Mouse (Mus musculus) myocyte (in vitro differentiated cells): ENCODE measurements at regions not wholly inside any gene's neighbourhood (a gene's known extent, or its start where the extent isn't known, plus 50 kb on each side); places are given as distances from the start of the nearest gene placed in this dataset.

Experiments used
- H3K27me3 ChIP-seq: one replicate; pipeline ENCODE4 v1.6.1; 2011; ENCODE audit not compliant: control insufficient read depth, insufficient read depth, insufficient read length
- H3K36me3 ChIP-seq: one replicate; pipeline ENCODE4 v1.6.1; 2011; ENCODE audit not compliant: control insufficient read depth, insufficient read depth
- H3K4me2 ChIP-seq: one replicate; pipeline ENCODE4 v1.6.1; 2011; ENCODE audit warnings: low read depth, control low read depth
- H3K4me3 ChIP-seq: one replicate; pipeline ENCODE4 v1.5.1; 2011; ENCODE audit warnings: mild to moderate bottlenecking, control low read depth, moderate library complexity
- H3K79me2 ChIP-seq: one replicate; pipeline ENCODE4 v1.6.1; 2011; ENCODE audit not compliant: control insufficient read depth, insufficient read depth
- H3ac ChIP-seq: one replicate; pipeline ENCODE4 v1.6.1; 2011; ENCODE audit not compliant: control insufficient read depth, insufficient read length
- CEBPB ChIP-seq: IDR thresholded peaks from 2 replicates; pipeline ENCODE4 v1.6.1; 2011; ENCODE audit warnings: mild to moderate bottlenecking, moderate library complexity; ENCODE audit not compliant: poor library complexity, insufficient read depth, severe bottlenecking
- E2F4 ChIP-seq: IDR thresholded peaks from one replicate; pipeline ENCODE4 v1.6.1; 2011; ENCODE audit warnings: mild to moderate bottlenecking, control low read depth, moderate library complexity; ENCODE audit not compliant: insufficient read depth
- MAX ChIP-seq: IDR thresholded peaks from one replicate; pipeline ENCODE4 v1.6.1; 2011; ENCODE audit warnings: low read depth, mild to moderate bottlenecking, control low read depth
- MYOD1 ChIP-seq, 3 experiments: IDR thresholded peaks; one replicate each; pipeline ENCODE4 v1.6.1; 2011; ENCODE audit warnings: control low read depth in 2 of 3, low read depth in 2 of 3, mild to moderate bottlenecking in 2 of 3, moderate library complexity in 1 of 3; ENCODE audit not compliant: insufficient read length in 2 of 3, control insufficient read depth in 1 of 3
- MYOG ChIP-seq, 3 experiments: IDR thresholded peaks; one replicate each; pipeline ENCODE4 v1.6.1; 2011; ENCODE audit warnings: control low read depth in 2 of 3, low read depth in 2 of 3, mild to moderate bottlenecking in 2 of 3; ENCODE audit not compliant: insufficient read length in 2 of 3, control insufficient read depth in 1 of 3, insufficient read depth in 1 of 3
- POLR2A ChIP-seq: IDR thresholded peaks from one replicate; pipeline ENCODE4 v1.6.1; 2011; ENCODE audit warnings: low read depth, mild to moderate bottlenecking, control low read depth, moderate library complexity; ENCODE audit not compliant: insufficient read length
- POLR2AphosphoS2 ChIP-seq: IDR thresholded peaks from one replicate; pipeline ENCODE4 v1.6.1; 2011; ENCODE audit warnings: low read depth, control low read depth; ENCODE audit not compliant: insufficient read length
- REST ChIP-seq: IDR thresholded peaks from one replicate; pipeline ENCODE4 v1.6.1; 2011; ENCODE audit warnings: mild to moderate bottlenecking, control low read depth, moderate library complexity; ENCODE audit not compliant: insufficient read depth, insufficient read length
- SRF ChIP-seq: IDR thresholded peaks from one replicate; pipeline ENCODE4 v1.6.1; 2011; ENCODE audit warnings: low read depth; ENCODE audit not compliant: control insufficient read depth, insufficient read length
- TCF12 ChIP-seq: IDR thresholded peaks from one replicate; pipeline ENCODE4 v1.6.1; 2011; ENCODE audit warnings: mild to moderate bottlenecking, control low read depth; ENCODE audit not compliant: poor library complexity, insufficient read depth, severe bottlenecking
- TCF3 ChIP-seq: IDR thresholded peaks from one replicate; pipeline ENCODE4 v1.6.1; 2011; ENCODE audit warnings: low read depth, control low read depth; ENCODE audit not compliant: insufficient read length
- USF1 ChIP-seq: IDR thresholded peaks from one replicate; pipeline ENCODE4 v1.6.1; 2011; ENCODE audit warnings: low read depth, mild to moderate bottlenecking, control low read depth, moderate library complexity

DNA sequence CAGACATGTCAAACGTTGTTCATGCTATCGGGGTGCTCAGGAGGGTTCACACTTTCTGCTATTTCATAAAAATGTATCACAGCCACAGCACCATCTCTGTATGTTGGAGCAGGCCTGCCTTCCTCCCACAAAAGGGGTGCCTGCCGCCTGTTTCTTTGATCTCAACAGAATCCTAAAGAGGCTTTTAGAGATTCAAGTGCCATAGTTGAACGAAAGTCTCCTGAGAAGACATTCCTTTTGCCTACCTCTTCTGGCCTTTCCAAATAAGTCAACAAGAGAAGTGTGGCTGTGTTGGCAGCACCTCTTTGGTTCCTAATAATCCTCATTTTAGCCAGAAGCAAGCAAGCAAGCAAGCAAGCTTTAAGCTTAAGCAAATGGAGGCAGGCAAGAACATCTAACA, 72.6 kb upstream of the Cnep1r1 start:
- H3K4me3 ChIP-seq = no peak overlapping the region
- H3K79me2 ChIP-seq = no peaks in the 10 kb centered on the region
- TF ChIP-seq MYOD1 (IDR thresholded peaks at IDR 0.05; ENCODE audit: control insufficient read depth in 1 of 3, insufficient read length in 2 of 3, low read depth in 2 of 3) (no peak), REST (no peak), POLR2AphosphoS2 (no peak), TCF12 (no peak), SRF (no peak)
- H3K36me3 ChIP-seq = no peaks in the 10 kb centered on the region
- no peaks in the 10 kb centered on the region for H3K27me3 ChIP-seq
- H3K4me2 ChIP-seq = no peak overlapping the region
- no peak overlapping the region for H3ac ChIP-seq

DNA sequence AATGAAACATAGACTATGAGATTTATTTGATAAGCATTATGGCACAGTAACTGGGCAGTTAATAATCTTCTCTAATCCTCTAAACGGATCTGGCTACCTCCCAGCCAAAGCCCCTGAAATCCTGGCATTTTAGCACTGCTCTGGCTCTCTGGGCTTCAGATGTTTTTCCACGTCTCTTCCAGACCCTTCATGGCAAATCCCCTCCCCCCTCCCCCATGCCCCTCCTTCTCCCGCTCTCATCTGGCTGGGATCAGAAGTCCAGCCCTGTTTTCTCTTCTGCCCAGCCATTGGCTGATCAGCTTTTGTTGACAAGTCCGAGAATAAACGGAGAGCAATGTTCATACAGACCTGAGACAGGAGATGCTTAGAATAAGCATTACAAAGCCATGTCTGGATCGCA, 79.3 kb upstream of the Cnep1r1 start:
- H3ac ChIP-seq = no peak overlapping the region
- H3K4me3 ChIP-seq = no peak overlapping the region
- TF ChIP-seq MYOD1 (IDR thresholded peaks at IDR 0.05; ENCODE audit: control insufficient read depth in 1 of 3, insufficient read length in 2 of 3, low read depth in 2 of 3) (no peak), MYOG (IDR thresholded peaks at IDR 0.05; ENCODE audit: control insufficient read depth in 1 of 3, insufficient read depth in 1 of 3, insufficient read length in 2 of 3, low read depth in 2 of 3) (no peak), TCF3 (no peak), MAX (no peak), TCF12 (no peak), CEBPB (no peak), E2F4 (no peak), SRF (no peak), REST (no peak), POLR2A (no peak), POLR2AphosphoS2 (no peak), USF1 (no peak)
- no peaks in the 10 kb centered on the region for H3K79me2 ChIP-seq
- H3K36me3 ChIP-seq = no peaks in the 10 kb centered on the region
- H3K4me2 ChIP-seq = no peak overlapping the region
- H3K27me3 ChIP-seq = no peaks in the 10 kb centered on the region

DNA sequence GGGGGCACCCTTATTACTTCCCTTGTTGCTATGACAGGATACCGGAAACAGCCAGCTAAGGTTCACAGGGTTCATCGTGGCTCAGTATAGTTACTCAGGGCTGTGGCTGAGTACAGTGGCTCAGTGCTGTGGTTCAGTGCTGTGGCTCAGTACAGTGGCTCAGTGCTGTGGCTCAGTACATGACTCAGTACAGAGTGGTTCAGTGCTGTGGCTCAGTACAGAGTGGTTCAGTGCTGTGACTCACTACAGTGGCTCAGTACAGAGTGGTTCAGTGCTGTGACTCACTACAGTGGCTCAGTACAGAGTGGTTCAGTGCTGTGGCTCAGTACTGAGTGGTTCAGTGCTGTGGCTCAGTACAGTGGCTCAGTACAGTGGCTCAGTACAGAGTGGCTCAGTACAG, 78.6 kb upstream of the Zfp423 start:
- Histone ChIP-seq H3K79me2 (no peaks in the 10 kb centered on the region), H3K36me3 (no peaks in the 10 kb centered on the region)

DNA sequence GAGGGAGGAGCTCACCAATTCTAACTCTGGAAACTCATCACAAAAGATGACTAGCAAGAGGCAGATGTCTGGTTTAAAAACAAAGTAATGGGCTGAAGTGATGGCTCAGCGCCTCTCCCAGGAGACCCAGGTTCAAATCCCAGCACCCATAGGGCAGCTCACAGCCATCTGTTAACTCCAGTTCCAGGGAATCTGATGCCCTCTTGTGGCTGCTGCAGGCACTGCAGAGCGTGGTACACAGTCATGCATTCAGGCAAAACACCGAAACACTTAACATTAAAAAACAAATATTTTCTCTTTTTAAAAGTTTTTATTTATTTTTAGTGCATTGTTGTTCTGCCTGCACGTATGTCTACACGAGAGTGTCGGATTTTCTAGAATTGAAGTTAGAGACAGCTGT, 73.7 kb upstream of the Zfp423 start:
- TF ChIP-seq MYOD1 (IDR thresholded peaks at IDR 0.05; ENCODE audit: control insufficient read depth in 1 of 3, insufficient read length in 2 of 3, low read depth in 2 of 3) (no peak), TCF3 (no peak), POLR2AphosphoS2 (no peak), MYOG (IDR thresholded peaks at IDR 0.05; ENCODE audit: control insufficient read depth in 1 of 3, insufficient read depth in 1 of 3, insufficient read length in 2 of 3, low read depth in 2 of 3) (no peak), USF1 (no peak), POLR2A (no peak), SRF (no peak), E2F4 (no peak), CEBPB (no peak), MAX (no peak), REST (no peak)
- Histone ChIP-seq H3K79me2 (no peaks in the 10 kb centered on the region), H3K27me3 (no peaks in the 10 kb centered on the region), H3K4me2 (no peak overlapping the region), H3K36me3 (no peaks in the 10 kb centered on the region), H3K4me3 (no peak overlapping the region), H3ac (no peak overlapping the region)

More for the DNA sequence above, 78.6 kb upstream of the Zfp423 start:
- Histone ChIP-seq H3K4me2 (no peak overlapping the region), H3ac (no peak overlapping the region), H3K4me3 (no peak overlapping the region), H3K27me3 (no peaks in the 10 kb centered on the region)
- TF ChIP-seq MYOG (IDR thresholded peaks at IDR 0.05; ENCODE audit: control insufficient read depth in 1 of 3, insufficient read depth in 1 of 3, insufficient read length in 2 of 3, low read depth in 2 of 3) (no peak), SRF (no peak), MYOD1 (IDR thresholded peaks at IDR 0.05; ENCODE audit: control insufficient read depth in 1 of 3, insufficient read length in 2 of 3, low read depth in 2 of 3) (no peak), REST (no peak)

DNA sequence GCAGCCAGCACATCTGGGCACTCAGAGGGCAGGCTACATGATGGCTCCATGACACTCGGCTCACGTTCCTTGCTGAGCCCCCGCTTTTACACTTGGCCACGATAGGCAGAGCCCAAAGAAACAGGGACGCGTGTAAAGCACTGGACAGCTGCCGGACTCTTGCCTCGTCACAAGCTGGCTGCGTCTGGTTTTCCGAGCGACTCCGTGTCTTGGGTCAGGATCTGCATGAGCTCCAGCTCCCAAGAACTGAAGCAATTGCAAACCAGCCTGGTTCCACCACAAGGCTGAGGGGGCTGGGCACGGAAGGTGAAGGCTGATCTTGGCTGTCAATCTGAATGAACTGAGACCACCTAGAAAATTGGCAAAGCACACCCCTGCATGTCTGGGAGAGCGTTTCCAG, 65.1 kb upstream of the Zfp423 start:
- H3K79me2 ChIP-seq = no peaks in the 10 kb centered on the region
- TF ChIP-seq USF1 (no peak), TCF12 (no peak), TCF3 (no peak), E2F4 (no peak), MAX (no peak), CEBPB (no peak), MYOD1 (IDR thresholded peaks at IDR 0.05; ENCODE audit: control insufficient read depth in 1 of 3, insufficient read length in 2 of 3, low read depth in 2 of 3) (no peak), REST (no peak)
- H3K36me3 ChIP-seq = no peaks in the 10 kb centered on the region
- H3K4me2 ChIP-seq = no peak overlapping the region
- H3ac ChIP-seq = no peak overlapping the region
- no peak overlapping the region for H3K4me3 ChIP-seq
- no peaks in the 10 kb centered on the region for H3K27me3 ChIP-seq
